Mouse (Mus musculus): Measurements from ENCODE around the gene Hint2.

Hint2 gene

GRCm38 (mm10) chr4:43656339-43657109 lies at the start of gene Hint2:
Gene Hint2, minus strand, starts transcription at chr4:43656466.
- DNase-seq (ENCODE audit: low spot score) = peak; percentile 94

- peak; percentile 61 for DNase-seq (ENCODE audit: low spot score)
These were observed 49.7 kb upstream of the Hint2 start for GRCm38 (mm10) chr4:43705991-43706390.

- DNase-seq (ENCODE audit: low spot score) = no peak
These were observed 47.6 kb upstream of the Hint2 start for GRCm38 (mm10) chr4:43703851-43704250.

GRCm38 (mm10) chr4:43703439-43703838 lies 47.2 kb upstream of the Hint2 start:
- no peak for DNase-seq (ENCODE audit: low spot score)

- no peak for DNase-seq (ENCODE audit: low spot score)
These were observed 44.4 kb upstream of the Hint2 start, which contains the start of gene Olfr70 for GRCm38 (mm10) chr4:43700707-43701106. Gene Olfr70, minus strand, starts transcription at chr4:43700807.

- DNase-seq (ENCODE audit: low spot score) = no peak
These were observed 40.3 kb upstream of the Hint2 start for GRCm38 (mm10) chr4:43696561-43696960.

- no peak for DNase-seq (ENCODE audit: low spot score)
These were observed 39.0 kb upstream of the Hint2 start for GRCm38 (mm10) chr4:43695249-43695671.

- no peak for DNase-seq (ENCODE audit: low spot score)
These were observed 38.4 kb upstream of the Hint2 start for GRCm38 (mm10) chr4:43694439-43695248.

- no peak for DNase-seq (ENCODE audit: low spot score)
These were observed 37.6 kb upstream of the Hint2 start for GRCm38 (mm10) chr4:43693806-43694241.

- no peak for DNase-seq (ENCODE audit: low spot score)
These were observed 34.8 kb upstream of the Hint2 start for GRCm38 (mm10) chr4:43691026-43691425.

GRCm38 (mm10) chr4:43690021-43690420 lies 33.8 kb upstream of the Hint2 start:
- DNase-seq (ENCODE audit: low spot score) = no peak

GRCm38 (mm10) chr4:43679416-43680043 lies 23.3 kb upstream of the Hint2 start:
- DNase-seq (ENCODE audit: low spot score) = no peak

- DNase-seq (ENCODE audit: low spot score) = no peak
These were observed 22.3 kb upstream of the Hint2 start for GRCm38 (mm10) chr4:43678541-43678940.

- DNase-seq (ENCODE audit: low spot score) = no peak
These were observed 19.3 kb upstream of the Hint2 start for GRCm38 (mm10) chr4:43675608-43676007.

- DNase-seq (ENCODE audit: low spot score) = no peak
These were observed 18.7 kb upstream of the Hint2 start for GRCm38 (mm10) chr4:43674974-43675373.

- no peak for DNase-seq (ENCODE audit: low spot score)
These were observed 17.4 kb upstream of the Hint2 start for GRCm38 (mm10) chr4:43673703-43674102.

- DNase-seq (ENCODE audit: low spot score) = peak; percentile 96
These were observed 15.8 kb upstream of the Hint2 start for GRCm38 (mm10) chr4:43672070-43672469.

GRCm38 (mm10) chr4:43669428-43669794 lies 13.1 kb upstream of the Hint2 start:
- DNase-seq (ENCODE audit: low spot score) = peak; percentile 83

- DNase-seq (ENCODE audit: low spot score) = peak; percentile 94
These were observed 12.6 kb upstream of the Hint2 start, which contains the start of the genes Tmem8b and Fam221b for GRCm38 (mm10) chr4:43668782-43669427. Gene Tmem8b, plus strand, starts transcription at chr4:43668971. Gene Fam221b, minus strand, starts transcription at chr4:43669145.

- DNase-seq (ENCODE audit: low spot score) = no peak
These were observed 10.1 kb upstream of the Hint2 start for GRCm38 (mm10) chr4:43666412-43666811.

GRCm38 (mm10) chr4:43657146-43657545 lies 880 bp upstream of the Hint2 start:
- no peak for DNase-seq (ENCODE audit: low spot score)

Data from testis, postnatal 10 days (tissue).